Mouse (Mus musculus) telencephalon, adult 2 months (tissue): ENCODE data around the gene Furin.

Experiments used
- DNase-seq: peaks from one replicate; pipeline ENCODE4 v3.0.0-alpha.2; 2011; ENCODE audit warnings: low read depth, low spot score

Furin gene

GRCm38 (mm10) chr7:80405188-80405695 lies at the start of gene Furin:
Gene Furin (minus strand): TSS chr7:80405436.
- no peak for DNase-seq

- no peak for DNase-seq
Measured at GRCm38 (mm10) chr7:80454786-80455185, 49.5 kb upstream of the Furin start.

- no peak for DNase-seq
Measured at GRCm38 (mm10) chr7:80453997-80454396, 48.8 kb upstream of the Furin start.

GRCm38 (mm10) chr7:80453121-80453520 lies 47.9 kb upstream of the Furin start:
- DNase-seq = no peak

- no peak for DNase-seq
Measured at GRCm38 (mm10) chr7:80452241-80452640, 47.0 kb upstream of the Furin start.

- no peak for DNase-seq
Measured at GRCm38 (mm10) chr7:80451550-80452232, 46.5 kb upstream of the Furin start.

- no peak for DNase-seq
Measured at GRCm38 (mm10) chr7:80450354-80450753, 45.1 kb upstream of the Furin start.

GRCm38 (mm10) chr7:80449620-80450091 lies 44.4 kb upstream of the Furin start:
- DNase-seq = no peak

- no peak for DNase-seq
Measured at GRCm38 (mm10) chr7:80447336-80447735, 42.1 kb upstream of the Furin start.

GRCm38 (mm10) chr7:80446221-80446878 lies 41.1 kb upstream of the Furin start:
- no peak for DNase-seq

GRCm38 (mm10) chr7:80445492-80445891 lies 40.3 kb upstream of the Furin start:
- DNase-seq = no peak

GRCm38 (mm10) chr7:80444401-80445249 lies 39.4 kb upstream of the Furin start:
- DNase-seq = no peak

- DNase-seq = no peak
Measured at GRCm38 (mm10) chr7:80443124-80443523, 37.9 kb upstream of the Furin start.

GRCm38 (mm10) chr7:80441986-80442904 lies 37.0 kb upstream of the Furin start:
- DNase-seq = no peak

- DNase-seq = no peak
Measured at GRCm38 (mm10) chr7:80440685-80441084, 35.4 kb upstream of the Furin start.

GRCm38 (mm10) chr7:80439789-80440488 lies 34.7 kb upstream of the Furin start:
- DNase-seq = no peak

- no peak for DNase-seq
Measured at GRCm38 (mm10) chr7:80439032-80439760, 34.0 kb upstream of the Furin start.

GRCm38 (mm10) chr7:80436571-80436970 lies 31.3 kb upstream of the Furin start:
- DNase-seq = no peak

- no peak for DNase-seq
Measured at GRCm38 (mm10) chr7:80435594-80435993, 30.4 kb upstream of the Furin start.

- DNase-seq = no peak
Measured at GRCm38 (mm10) chr7:80429661-80430060, 24.4 kb upstream of the Furin start.
